Mouse (Mus musculus): Measurements from ENCODE around the gene Emc9. TPM values are rescaled to one million over a fixed set of nuclear protein-coding genes. Genes with fewer than 3 reads are reported as not detected.

The Emc9 gene
- polyA plus RNA-seq, 1 experiment: 18.5 TPM

GRCm38 (mm10) chr14:55536116-55536745 lies 48.9 kb downstream of the Emc9 start:
- TF ChIP-seq TCF12 (IDR thresholded peaks at IDR 0.05; ENCODE audit: insufficient read depth, poor library complexity, severe bottlenecking) (no peak), MYOD1 (IDR thresholded peaks at IDR 0.05; ENCODE audit: control insufficient read depth in 1 of 3, insufficient read length in 2 of 3, low read depth in 2 of 3) (peak in 2 of 3 experiments; percentile 2 to 8), SRF (IDR thresholded peaks at IDR 0.05; ENCODE audit: control insufficient read depth, insufficient read length, low read depth) (no peak), MYOG (IDR thresholded peaks at IDR 0.05; ENCODE audit: control insufficient read depth in 1 of 3, insufficient read depth in 1 of 3, insufficient read length in 2 of 3, low read depth in 2 of 3) (peak in 1 of 3 experiments; percentile 32)
- Histone ChIP-seq H3K27me3 (ENCODE audit: control insufficient read depth, insufficient read depth, insufficient read length) (peaks cover 19% of the 10 kb centered on the region), H3K36me3 (ENCODE audit: control insufficient read depth, insufficient read depth) (no peaks in the 10 kb centered on the region), H3K4me3 (no peak overlapping the region), H3K79me2 (ENCODE audit: control insufficient read depth, insufficient read depth) (peaks cover 9% of the 10 kb centered on the region), H3ac (ENCODE audit: control insufficient read depth, insufficient read length) (no peak overlapping the region), H3K4me2 (ENCODE audit: low read depth) (no peak overlapping the region)

Other genes starting within 250 kb of the Emc9 start
- gene Dhrs4, start 106.5 kb downstream of the Emc9 start, polyA plus RNA-seq (2012; fragmentation: generic; extraction: Trizol): 29.6 TPM
- gene Carmil3, start 94.7 kb downstream of the Emc9 start, polyA plus RNA-seq (2012; fragmentation: generic; extraction: Trizol): 0.08 TPM
- not detected for gene Cpne6, start 74.9 kb downstream of the Emc9 start, polyA plus RNA-seq (2012; fragmentation: generic; extraction: Trizol)
- not detected for gene Nrl, start 60.3 kb downstream of the Emc9 start, polyA plus RNA-seq (2012; fragmentation: generic; extraction: Trizol)
- gene Pck2, start 45.0 kb downstream of the Emc9 start, polyA plus RNA-seq (2012; fragmentation: generic; extraction: Trizol): 252 TPM
- gene Dcaf11, start 25.3 kb downstream of the Emc9 start, polyA plus RNA-seq (2012; fragmentation: generic; extraction: Trizol): 38.7 TPM
- gene A730061H03Rik, start 24.9 kb downstream of the Emc9 start, polyA plus RNA-seq (2012; fragmentation: generic; extraction: Trizol): 0.48 TPM
- 12.8 TPM for gene Fitm1, start 9.7 kb downstream of the Emc9 start, polyA plus RNA-seq (2012; fragmentation: generic; extraction: Trizol)
- gene Psme1, start 7.2 kb downstream of the Emc9 start, polyA plus RNA-seq (2012; fragmentation: generic; extraction: Trizol): 81.7 TPM
- gene Psme2, start 5.8 kb upstream of the Emc9 start, polyA plus RNA-seq (2012; fragmentation: generic; extraction: Trizol): 139 TPM
- 11.2 TPM for gene Rnf31, start 6.4 kb upstream of the Emc9 start, polyA plus RNA-seq (2012; fragmentation: generic; extraction: Trizol)
- 4.0 TPM for gene Irf9, start 18.3 kb upstream of the Emc9 start, polyA plus RNA-seq (2012; fragmentation: generic; extraction: Trizol)
- not detected for gene Rec8, start 32.7 kb upstream of the Emc9 start, polyA plus RNA-seq (2012; fragmentation: generic; extraction: Trizol)
- 109 TPM for gene Ipo4, start 50.7 kb upstream of the Emc9 start, polyA plus RNA-seq (2012; fragmentation: generic; extraction: Trizol)
- gene Gm49378, start 52.6 kb upstream of the Emc9 start, polyA plus RNA-seq (2012; fragmentation: generic; extraction: Trizol): 0.17 TPM
- 57.9 TPM for gene Tm9sf1, start 58.5 kb upstream of the Emc9 start, polyA plus RNA-seq (2012; fragmentation: generic; extraction: Trizol)
- gene Tssk4, start 64.9 kb upstream of the Emc9 start, polyA plus RNA-seq (2012; fragmentation: generic; extraction: Trizol): 0.18 TPM
- gene Mdp1, start 75.2 kb upstream of the Emc9 start, polyA plus RNA-seq (2012; fragmentation: generic; extraction: Trizol): 21.3 TPM
- gene Gmpr2, start 86.6 kb upstream of the Emc9 start, polyA plus RNA-seq (2012; fragmentation: generic; extraction: Trizol): 11.9 TPM
- 361 TPM for gene Nedd8, start 86.8 kb upstream of the Emc9 start, polyA plus RNA-seq (2012; fragmentation: generic; extraction: Trizol)
- gene Tinf2, start 96.5 kb upstream of the Emc9 start, polyA plus RNA-seq (2012; fragmentation: generic; extraction: Trizol): 12.0 TPM
- gene Tgm1, start 128.6 kb upstream of the Emc9 start, polyA plus RNA-seq (2012; fragmentation: generic; extraction: Trizol): 0.06 TPM
- gene Rabggta, start 137.0 kb upstream of the Emc9 start, polyA plus RNA-seq (2012; fragmentation: generic; extraction: Trizol): 18.4 TPM
- gene Dhrs1, start 160.4 kb upstream of the Emc9 start, polyA plus RNA-seq (2012; fragmentation: generic; extraction: Trizol): 76.3 TPM
- gene Nop9, start 160.4 kb upstream of the Emc9 start, polyA plus RNA-seq (2012; fragmentation: generic; extraction: Trizol): 24.9 TPM
- 0.17 TPM for gene Cideb, start 173.2 kb upstream of the Emc9 start, polyA plus RNA-seq (2012; fragmentation: generic; extraction: Trizol)
- gene Ltb4r2, start 176.1 kb upstream of the Emc9 start, polyA plus RNA-seq (2012; fragmentation: generic; extraction: Trizol): 0.01 TPM
- 0.04 TPM for gene Ltb4r1, start 180.7 kb upstream of the Emc9 start, polyA plus RNA-seq (2012; fragmentation: generic; extraction: Trizol)
- gene Adcy4, start 198.8 kb upstream of the Emc9 start, polyA plus RNA-seq (2012; fragmentation: generic; extraction: Trizol): 0.06 TPM
- 0.28 TPM for gene Ripk3, start 203.6 kb upstream of the Emc9 start, polyA plus RNA-seq (2012; fragmentation: generic; extraction: Trizol)
- 2.8 TPM for gene Nfatc4, start 237.8 kb upstream of the Emc9 start, polyA plus RNA-seq (2012; fragmentation: generic; extraction: Trizol)

All from myocyte (in vitro differentiated cells).